Mouse (Mus musculus) bone marrow macrophage, adult 2 months (primary cell): ENCODE measurements around the gene Aldh1a7. TPM values are rescaled to one million over a fixed set of nuclear protein-coding genes. Genes with fewer than 3 reads are reported as not detected.

Experiments
- H3K27ac ChIP-seq: 2 replicates; pipeline ENCODE4 v1.5.1; 2012; ENCODE audit warnings: low read depth, low read length; ENCODE audit not compliant: insufficient read depth
- H3K4me1 ChIP-seq: 2 replicates; pipeline ENCODE4 v1.6.1; 2012; ENCODE audit warnings: low read length; ENCODE audit not compliant: control insufficient read depth, insufficient read depth
- H3K4me3 ChIP-seq: 2 replicates; pipeline ENCODE4 v1.5.1; 2012; ENCODE audit warnings: mild to moderate bottlenecking, low read length, moderate library complexity; ENCODE audit not compliant: insufficient read depth
- CTCF ChIP-seq: IDR thresholded peaks from 2 replicates; pipeline ENCODE4 v1.5.1; 2012; ENCODE audit warnings: low read depth, mild to moderate bottlenecking, low read length, moderate library complexity
- POLR2A ChIP-seq: IDR thresholded peaks from 2 replicates; pipeline ENCODE4 v1.6.1; 2012; ENCODE audit warnings: mild to moderate bottlenecking, low read depth, low read length, borderline replicate concordance
- polyA plus RNA-seq: library from polyadenylated mRNA; stranded (reverse); fragments of >200 nt; gene quantifications from 2 replicates; pipeline ENCODE4 v1.2.4, GENCODE M21; 2012; ENCODE audit not compliant: missing spikeins, insufficient read depth, insufficient read length

Gene Aldh1a7
- not detected in 2 replicates for polyA plus RNA-seq

GRCm38 (mm10) chr19:20727381-20727780 is at the start of gene Aldh1a7:
Aldh1a7 (minus strand) TSS chr19:20727562.
- Histone ChIP-seq H3K4me3 (no peak within 1 kb of the TSS), H3K4me1 (no peaks in the 10 kb centered on the region), H3K27ac (no peak within 1 kb of the TSS)
- TF ChIP-seq POLR2A = no peak
- TF ChIP-seq CTCF = no peak

DNA sequence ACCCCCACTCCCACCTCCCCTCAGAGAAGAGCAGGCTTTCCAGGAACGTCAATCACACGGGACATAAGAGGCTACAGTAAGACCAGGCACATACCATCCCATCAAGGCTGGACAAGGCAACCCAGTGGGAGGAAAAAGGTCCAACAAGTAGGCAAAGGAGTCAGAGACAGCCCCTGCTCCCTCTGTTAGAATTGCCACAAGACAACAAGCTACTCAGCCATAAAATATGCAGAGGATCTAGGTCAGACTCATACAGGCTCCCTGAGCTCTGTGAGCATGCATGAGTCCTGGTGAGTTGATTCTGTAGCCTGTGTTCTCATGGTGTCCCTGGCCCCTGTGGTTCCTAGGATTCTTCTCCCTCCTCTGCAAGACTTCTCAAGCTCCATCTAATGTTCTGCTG is 48.3 kb upstream of the Aldh1a7 start:
- no peaks in the 10 kb centered on the region for H3K4me1 ChIP-seq
- no peak overlapping the region for H3K4me3 ChIP-seq
- H3K27ac ChIP-seq = no peak overlapping the region
- TF ChIP-seq CTCF (no peak), POLR2A (no peak)

- H3K27ac ChIP-seq = no peak overlapping the region
- H3K4me3 ChIP-seq = no peak overlapping the region
- TF ChIP-seq CTCF (no peak), POLR2A (no peak)
- no peaks in the 10 kb centered on the region for H3K4me1 ChIP-seq
These were observed 46.6 kb upstream of the Aldh1a7 start for GRCm38 (mm10) chr19:20773941-20774340.

- no peak for TF ChIP-seq POLR2A
- TF ChIP-seq CTCF = no peak
- Histone ChIP-seq H3K27ac (no peak overlapping the region), H3K4me1 (no peaks in the 10 kb centered on the region), H3K4me3 (no peak overlapping the region)
These were observed 36.9 kb upstream of the Aldh1a7 start for GRCm38 (mm10) chr19:20764214-20764613.

- Histone ChIP-seq H3K4me3 (no peak overlapping the region), H3K4me1 (no peaks in the 10 kb centered on the region), H3K27ac (no peak overlapping the region)
- TF ChIP-seq POLR2A = no peak
These were observed 34.5 kb upstream of the Aldh1a7 start for GRCm38 (mm10) chr19:20761675-20762426.

DNA sequence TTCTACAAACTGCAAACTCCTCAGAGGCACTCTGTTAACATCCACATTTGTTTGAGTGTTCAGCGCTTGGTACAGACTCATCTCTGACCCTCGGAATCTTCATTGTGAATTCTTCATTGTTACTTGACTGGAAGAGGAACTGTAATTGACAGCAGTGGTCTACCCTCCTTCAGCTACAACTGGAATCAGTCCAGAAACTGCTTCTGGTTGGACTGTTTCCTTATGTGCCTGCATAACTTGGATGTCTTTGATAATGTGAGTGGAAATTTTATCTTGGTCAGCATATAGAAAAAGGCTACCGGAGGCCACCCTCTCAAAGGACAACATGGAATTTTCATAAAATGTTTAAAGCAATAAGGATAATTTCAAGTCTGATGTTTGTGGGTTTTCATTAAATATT is 33.8 kb upstream of the Aldh1a7 start:
- H3K4me1 ChIP-seq = no peaks in the 10 kb centered on the region
- TF ChIP-seq CTCF (no peak), POLR2A (no peak)
- no peak overlapping the region for H3K27ac ChIP-seq
- H3K4me3 ChIP-seq = no peak overlapping the region

GRCm38 (mm10) chr19:20744630-20745029 is 17.3 kb upstream of the Aldh1a7 start:
- Histone ChIP-seq H3K27ac (no peak overlapping the region), H3K4me3 (no peak overlapping the region), H3K4me1 (no peaks in the 10 kb centered on the region)
- TF ChIP-seq CTCF (no peak), POLR2A (no peak)

DNA sequence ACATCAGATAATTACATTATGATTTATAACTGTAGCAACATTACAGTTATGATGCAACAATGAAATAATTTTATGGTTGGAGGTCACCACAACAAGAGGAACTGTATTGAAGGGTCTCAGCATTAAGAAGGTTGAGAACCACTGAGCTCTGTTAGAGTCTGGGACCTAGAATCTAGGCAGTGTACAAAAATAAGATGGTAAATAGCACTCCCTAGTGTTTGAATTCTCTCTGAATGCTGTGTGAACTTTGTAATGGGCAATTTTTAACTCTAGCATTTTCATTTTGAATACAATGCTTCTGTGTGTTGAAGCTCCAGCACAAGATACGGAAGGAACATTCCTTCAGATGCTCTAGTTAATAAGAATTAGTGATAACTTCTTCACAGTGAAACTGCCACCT is 916 bp upstream of the Aldh1a7 start:
- H3K4me3 ChIP-seq = no peak overlapping the region
- no peak overlapping the region for H3K27ac ChIP-seq
- H3K4me1 ChIP-seq = no peaks in the 10 kb centered on the region
- TF ChIP-seq POLR2A (no peak), CTCF (no peak)

DNA sequence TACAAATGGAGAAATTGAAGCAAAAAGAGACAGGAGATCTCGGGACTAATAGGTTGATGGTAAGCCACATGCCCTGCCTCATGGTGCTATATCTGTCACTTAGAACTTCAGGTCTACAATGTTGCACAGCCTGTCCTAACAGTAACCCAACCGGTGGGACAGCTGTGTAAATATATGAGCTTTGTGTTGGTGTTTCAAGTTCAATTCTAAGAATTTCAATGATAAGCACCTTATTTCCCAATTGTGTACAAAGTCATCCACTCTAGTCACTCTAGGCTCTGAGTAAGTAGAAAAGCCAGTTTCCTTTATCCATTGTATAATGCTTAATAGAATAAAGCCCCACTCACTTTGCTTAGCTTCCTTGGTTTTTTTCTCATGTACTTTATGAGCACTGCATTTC is 4.4 kb downstream of the Aldh1a7 start:
- Histone ChIP-seq H3K4me1 (no peaks in the 10 kb centered on the region), H3K4me3 (no peak overlapping the region), H3K27ac (no peak overlapping the region)
- no peak for TF ChIP-seq CTCF
- no peak for TF ChIP-seq POLR2A

GRCm38 (mm10) chr19:20720298-20720697 is 7.1 kb downstream of the Aldh1a7 start:
- no peak for TF ChIP-seq CTCF
- no peak for TF ChIP-seq POLR2A
- H3K4me1 ChIP-seq = no peaks in the 10 kb centered on the region
- no peak overlapping the region for H3K4me3 ChIP-seq
- no peak overlapping the region for H3K27ac ChIP-seq
